Mouse (Mus musculus) heart, adult 2 months (tissue): Measurements from ENCODE around the gene H3f3b.

Experiments
- CTCF ChIP-seq: fragments of 200-600 bp; IDR thresholded peaks from 2 replicates; pipeline ENCODE4 v1.8.1; 2022; ENCODE audit warnings: antibody characterized with exemption, mild to moderate bottlenecking, moderate library complexity
- EP300 ChIP-seq: fragments of 200-500 bp; IDR thresholded peaks from 2 replicates; pipeline ENCODE4 v1.6.1; 2011; ENCODE audit warnings: low read depth, low read length, control low read depth; ENCODE audit not compliant: insufficient read depth
- POLR2A ChIP-seq: fragments of 200-500 bp; IDR thresholded peaks from 2 replicates; pipeline ENCODE4 v1.6.1; 2011; ENCODE audit warnings: mild to moderate bottlenecking, low read depth, low read length, control low read depth; ENCODE audit not compliant: insufficient read depth

- TF ChIP-seq CTCF (no peak), EP300 (no peak), POLR2A (no peak)
These were observed 31.3 kb upstream of the H3f3b start for GRCm38 (mm10) chr11:116058868-116059690.
